Mouse (Mus musculus) heart, embryonic 13.5 days (tissue): ENCODE measurements around the gene Slc35b1. TPM values are rescaled to one million over a fixed set of nuclear protein-coding genes. Genes with fewer than 3 reads are reported as not detected.

Experiments
- ATAC-seq: fragments of 200-750 bp; cut with Nextera tagmentation; 2 replicates; pipeline ENCODE4 v1.8.0; 2017; ENCODE audit warnings: moderate TSS enrichment; ENCODE audit not compliant: insufficient number of reproducible peaks, low FRiP score, low TSS enrichment; ENCODE audit errors: extremely low read depth
- H3K27ac ChIP-seq: fragments of 300-500 bp; sonication (generic); replicated peaks from 2 replicates; pipeline ENCODE4 v1.5.1; 2015; ENCODE audit warnings: moderate library complexity, mild to moderate bottlenecking, inconsistent platforms
- H3K27me3 ChIP-seq: fragments of 300-500 bp; sonication (generic); replicated peaks from 2 replicates; pipeline ENCODE4 v1.6.1; 2015; ENCODE audit warnings: mild to moderate bottlenecking, inconsistent platforms
- H3K36me3 ChIP-seq: fragments of 300-500 bp; sonication (generic); 2 replicates; pipeline ENCODE4 v1.6.1; 2015; ENCODE audit warnings: mild to moderate bottlenecking, inconsistent platforms
- H3K4me1 ChIP-seq: fragments of 300-500 bp; sonication (generic); 2 replicates; pipeline ENCODE4 v1.6.1; 2015; ENCODE audit warnings: inconsistent platforms
- H3K4me2 ChIP-seq: fragments of 300-500 bp; sonication (generic); 2 replicates; pipeline ENCODE4 v1.6.1; 2015; ENCODE audit warnings: inconsistent platforms, mild to moderate bottlenecking, moderate library complexity
- H3K4me3 ChIP-seq: fragments of 300-500 bp; sonication (generic); 2 replicates; pipeline ENCODE4 v1.5.1; 2015; ENCODE audit warnings: moderate library complexity, mild to moderate bottlenecking, inconsistent platforms
- H3K9ac ChIP-seq: fragments of 300-500 bp; sonication (generic); 2 replicates; pipeline ENCODE4 v1.6.1; 2015; ENCODE audit warnings: inconsistent platforms, mild to moderate bottlenecking, moderate library complexity
- H3K9me3 ChIP-seq: fragments of 300-500 bp; sonication (generic); 2 replicates; pipeline ENCODE4 v1.6.1; 2016; ENCODE audit warnings: inconsistent platforms
- WGBS: fragments of 180-500 bp; shearing (Covaris S2); methylation state at CpG from one replicate; pipeline ENCODE4 v1.1.7; 2015; ENCODE audit warnings: mixed read lengths; 5-methylcytosine and 5-hydroxymethylcytosine counted together
- polyA plus RNA-seq: library from polyadenylated mRNA; unstranded; fragments of >200 nt; fragmentation: Nextera tagmentation; extraction: Ambion mirVana; gene quantifications from 2 replicates; pipeline ENCODE4 v1.2.1, GENCODE M21; 2015

The Slc35b1 gene
- polyA plus RNA-seq, 1 experiment from 2014 or later: 77.2 TPM

GRCm38 (mm10) chr11:95383331-95383986, 1.0 kb upstream of the Slc35b1 start:
- Histone ChIP-seq H3K36me3 (peaks cover 34% of the 10 kb centered on the region), H3K9ac (no peak overlapping the region), H3K27ac (0 out of 2 replicates have a peak overlapping the region, but pooled peaks have one; percentile 25), H3K9me3 (no peaks in the 10 kb centered on the region), H3K4me3 (no peak overlapping the region), H3K27me3 (no peaks in the 10 kb centered on the region), H3K4me2 (peak overlapping the region; percentile 79), H3K4me1 (peaks cover 34% of the 10 kb centered on the region)
- no peak for ATAC-seq
- 83% methylated on average over 5 of the region's 5 CpGs for WGBS

DNA sequence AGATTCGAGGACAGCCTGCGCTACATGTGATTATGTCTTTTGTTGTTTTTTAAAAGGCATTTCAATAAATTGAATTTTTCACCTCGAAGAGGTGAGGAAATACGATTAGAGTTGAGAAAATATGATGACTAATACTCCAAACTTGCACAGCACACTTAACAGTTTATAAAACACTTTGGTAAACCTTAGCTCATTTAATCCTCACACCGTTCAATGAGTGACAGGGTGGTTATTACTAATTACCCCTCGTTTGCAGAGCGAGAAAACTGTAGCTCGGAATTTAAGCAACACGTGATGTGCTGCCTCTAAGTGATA, 531 bp upstream of the Slc35b1 start:
- H3K4me1 ChIP-seq: peaks cover 29% of the 10 kb centered on the region
- ATAC-seq: no peak
- peak overlapping the region; percentile 74 for H3K4me3 ChIP-seq
- peak overlapping the region; percentile 89 for H3K27ac ChIP-seq
- peak overlapping the region; percentile 75 for H3K9ac ChIP-seq
- H3K36me3 ChIP-seq: peaks cover 39% of the 10 kb centered on the region
- no peaks in the 10 kb centered on the region for H3K27me3 ChIP-seq
- no peaks in the 10 kb centered on the region for H3K9me3 ChIP-seq
- peak overlapping the region; percentile 79 for H3K4me2 ChIP-seq
- 37% methylated on average over 9 of the region's 9 CpGs for WGBS

DNA sequence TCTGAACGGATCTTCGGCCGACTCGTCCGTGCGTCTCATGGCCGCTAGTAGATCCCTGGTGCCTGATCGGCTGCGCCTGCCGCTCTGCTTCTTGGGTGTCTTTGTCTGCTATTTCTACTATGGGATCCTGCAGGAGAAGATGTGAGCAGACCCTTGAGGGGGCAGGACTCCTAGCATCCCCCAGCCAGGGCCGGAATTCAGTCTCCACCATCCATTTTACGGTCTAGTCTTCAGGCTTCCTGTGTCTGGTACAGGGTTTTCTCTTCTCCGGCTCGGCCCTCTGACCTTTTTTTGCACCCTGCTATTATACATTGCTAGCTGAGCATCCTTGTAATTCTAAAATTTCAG, 455 bp downstream of the Slc35b1 start:
- H3K27ac ChIP-seq: peak overlapping the region; percentile 89
- H3K9me3 ChIP-seq: no peaks in the 10 kb centered on the region
- H3K4me3 ChIP-seq: peak overlapping the region; percentile 74
- H3K27me3 ChIP-seq: no peaks in the 10 kb centered on the region
- peak overlapping the region; percentile 92 for H3K9ac ChIP-seq
- ATAC-seq: no peak; the same call in 1 of the 2 replicates
- peak overlapping the region; percentile 79 for H3K4me2 ChIP-seq
- peaks cover 19% of the 10 kb centered on the region for H3K4me1 ChIP-seq
- peaks cover 47% of the 10 kb centered on the region for H3K36me3 ChIP-seq
- WGBS: under 1% methylated on average over 14 of the region's 14 CpGs

DNA sequence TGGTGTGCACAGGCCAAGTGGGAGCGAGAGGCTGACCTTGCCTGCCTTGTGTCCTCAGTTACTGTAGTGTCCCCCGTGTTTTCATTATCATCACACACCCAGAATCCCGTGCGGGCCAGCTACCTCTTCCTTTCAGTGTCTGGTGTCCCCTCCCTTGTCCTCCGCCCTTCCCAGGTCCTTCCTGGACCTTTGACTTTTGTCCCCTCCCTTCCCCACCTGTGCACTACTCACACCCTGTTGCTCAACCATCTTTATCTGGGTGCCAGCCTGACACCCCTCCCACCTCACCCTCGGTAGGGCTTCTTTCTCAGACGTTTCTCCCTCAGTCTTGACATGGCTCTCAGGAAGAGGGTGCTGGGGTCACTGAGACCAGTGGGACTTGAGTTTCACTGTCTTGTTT, 2.9 kb downstream of the Slc35b1 start:
- 81% methylated on average over 7 of the region's 7 CpGs for WGBS
- Histone ChIP-seq H3K27ac (no peak overlapping the region), H3K9ac (no peak overlapping the region), H3K27me3 (no peaks in the 10 kb centered on the region), H3K4me1 (peaks cover 13% of the 10 kb centered on the region), H3K9me3 (no peaks in the 10 kb centered on the region), H3K4me2 (no peak overlapping the region), H3K36me3 (peaks cover 61% of the 10 kb centered on the region), H3K4me3 (no peak overlapping the region)
- ATAC-seq: no peak

- peaks cover 12% of the 10 kb centered on the region for H3K4me1 ChIP-seq
- no peak overlapping the region for H3K9ac ChIP-seq
- 81% methylated on average over 3 of the region's 3 CpGs for WGBS
- no peak for ATAC-seq
- no peak overlapping the region for H3K4me3 ChIP-seq
- H3K36me3 ChIP-seq: peaks cover 61% of the 10 kb centered on the region
- H3K9me3 ChIP-seq: no peaks in the 10 kb centered on the region
- no peaks in the 10 kb centered on the region for H3K27me3 ChIP-seq
- no peak overlapping the region for H3K27ac ChIP-seq
- H3K4me2 ChIP-seq: no peak overlapping the region
Measured at GRCm38 (mm10) chr11:95389006-95389405, 4.5 kb downstream of the Slc35b1 start.

DNA sequence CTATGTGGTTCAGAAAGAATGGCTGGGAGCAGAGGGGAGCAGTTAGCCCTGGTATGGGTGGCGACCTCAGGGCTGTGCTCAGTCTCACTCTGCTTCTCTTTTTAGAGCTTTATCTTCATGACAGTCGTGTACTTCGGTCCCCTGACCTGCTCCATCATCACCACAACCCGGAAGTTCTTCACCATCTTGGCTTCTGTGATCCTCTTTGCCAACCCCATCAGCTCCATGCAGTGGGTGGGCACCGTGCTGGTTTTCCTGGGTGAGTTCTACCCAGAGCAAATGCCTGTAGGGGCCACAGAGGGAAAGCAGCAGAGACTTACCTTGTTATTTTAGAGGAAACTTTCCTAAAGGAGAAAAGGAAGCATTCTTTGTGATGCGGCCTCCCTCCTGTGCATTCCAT, 5.9 kb downstream of the Slc35b1 start:
- no peaks in the 10 kb centered on the region for H3K9me3 ChIP-seq
- ATAC-seq: no peak
- H3K9ac ChIP-seq: no peak overlapping the region
- no peak overlapping the region for H3K27ac ChIP-seq
- WGBS: 88% methylated on average over 6 of the region's 6 CpGs
- H3K27me3 ChIP-seq: no peaks in the 10 kb centered on the region
- H3K4me2 ChIP-seq: no peak overlapping the region
- no peak overlapping the region for H3K4me3 ChIP-seq
- H3K4me1 ChIP-seq: peaks cover 8% of the 10 kb centered on the region
- H3K36me3 ChIP-seq: peaks cover 61% of the 10 kb centered on the region

GRCm38 (mm10) chr11:95391201-95391600, 6.7 kb downstream of the Slc35b1 start:
- Histone ChIP-seq H3K4me2 (no peak overlapping the region), H3K9ac (no peak overlapping the region), H3K4me3 (no peak overlapping the region), H3K27ac (no peak overlapping the region), H3K27me3 (no peaks in the 10 kb centered on the region), H3K9me3 (no peaks in the 10 kb centered on the region), H3K4me1 (peaks cover under 1% of the 10 kb centered on the region; the same call in 1 of the 2 replicates), H3K36me3 (peaks cover 61% of the 10 kb centered on the region)
- 70% methylated on average over 4 of the region's 4 CpGs for WGBS
- ATAC-seq: no peak

DNA sequence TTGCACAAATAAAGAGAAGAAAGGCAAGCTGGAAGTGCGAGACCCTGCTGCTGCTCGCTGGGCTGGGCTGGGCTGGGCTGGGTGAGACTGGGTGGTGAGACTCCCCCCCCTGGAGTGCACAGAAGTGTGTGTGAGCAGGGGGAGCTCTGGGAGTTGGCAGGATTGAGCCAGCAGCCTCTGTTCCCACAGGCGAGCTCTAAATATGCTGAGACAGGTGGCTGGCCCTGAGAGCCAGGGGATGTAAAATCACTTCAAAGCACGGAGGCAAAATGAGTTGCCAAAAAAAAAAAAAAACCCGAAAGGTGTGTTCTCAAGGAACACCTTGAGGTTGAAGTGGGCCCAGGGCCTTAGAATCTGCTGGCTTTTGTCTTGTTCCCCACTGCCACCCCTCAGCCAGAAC, 7.3 kb downstream of the Slc35b1 start:
- Histone ChIP-seq H3K27ac (no peak overlapping the region), H3K4me3 (no peak overlapping the region), H3K36me3 (peaks cover 56% of the 10 kb centered on the region), H3K4me2 (no peak overlapping the region), H3K27me3 (no peaks in the 10 kb centered on the region), H3K9me3 (no peaks in the 10 kb centered on the region), H3K4me1 (no peaks in the 10 kb centered on the region), H3K9ac (no peak overlapping the region)
- ATAC-seq: no peak
- 83% methylated on average over 5 of the region's 5 CpGs for WGBS

GRCm38 (mm10) chr11:95392223-95392667, 7.8 kb downstream of the Slc35b1 start:
- H3K4me3 ChIP-seq: no peak overlapping the region
- H3K9ac ChIP-seq: no peak overlapping the region
- no peak overlapping the region for H3K4me2 ChIP-seq
- H3K36me3 ChIP-seq: peaks cover 51% of the 10 kb centered on the region
- WGBS: 51% methylated on average over 7 of the region's 7 CpGs
- no peak for ATAC-seq
- H3K27me3 ChIP-seq: no peaks in the 10 kb centered on the region
- H3K4me1 ChIP-seq: no peaks in the 10 kb centered on the region
- no peaks in the 10 kb centered on the region for H3K9me3 ChIP-seq
- no peak overlapping the region for H3K27ac ChIP-seq

DNA sequence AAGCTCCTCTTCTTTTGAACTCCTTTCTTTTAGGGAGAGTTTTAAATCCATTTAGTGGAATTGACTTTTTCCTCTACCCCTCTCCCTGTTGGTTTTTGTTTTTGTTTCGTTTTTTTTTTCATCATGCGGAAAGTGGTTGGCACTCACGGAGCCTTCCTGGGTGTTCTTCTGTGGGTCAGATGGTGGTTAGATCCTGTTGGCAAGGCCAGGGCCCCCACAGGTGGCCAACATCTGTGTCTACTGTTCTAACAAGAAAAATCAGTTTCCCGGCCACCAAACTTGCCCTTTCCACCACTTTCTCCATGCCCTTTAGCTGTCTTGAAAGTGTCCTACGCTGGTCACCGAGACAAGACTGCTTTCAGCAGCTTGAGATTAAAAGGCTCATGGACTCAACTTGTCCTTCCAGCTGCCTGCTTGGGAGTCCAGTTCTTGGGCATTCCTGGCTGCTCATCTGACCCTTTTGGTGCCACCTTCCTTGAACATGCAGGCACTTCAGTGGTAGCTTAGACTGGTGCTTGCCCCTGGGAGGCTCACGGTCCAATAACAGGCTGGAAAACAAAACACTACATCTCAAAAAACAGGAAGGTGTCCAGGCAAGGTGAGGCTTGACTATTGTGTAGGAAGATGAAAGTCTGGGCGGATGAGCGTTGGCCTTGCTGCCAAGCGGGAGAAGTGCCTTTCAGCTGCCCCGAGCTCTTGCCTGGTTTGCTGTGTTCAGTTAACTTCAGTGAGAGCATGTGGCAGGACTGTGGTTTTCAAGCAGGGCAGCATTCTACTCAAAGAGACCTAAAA, 8.4 kb downstream of the Slc35b1 start:
- no peak overlapping the region for H3K4me2 ChIP-seq
- H3K27me3 ChIP-seq: no peaks in the 10 kb centered on the region
- no peak overlapping the region for H3K27ac ChIP-seq
- H3K9ac ChIP-seq: no peak overlapping the region
- no peaks in the 10 kb centered on the region for H3K9me3 ChIP-seq
- 77% methylated on average over 11 of the region's 11 CpGs for WGBS
- H3K4me1 ChIP-seq: no peaks in the 10 kb centered on the region
- ATAC-seq: no peak
- H3K4me3 ChIP-seq: no peak overlapping the region
- H3K36me3 ChIP-seq: peaks cover 45% of the 10 kb centered on the region

DNA sequence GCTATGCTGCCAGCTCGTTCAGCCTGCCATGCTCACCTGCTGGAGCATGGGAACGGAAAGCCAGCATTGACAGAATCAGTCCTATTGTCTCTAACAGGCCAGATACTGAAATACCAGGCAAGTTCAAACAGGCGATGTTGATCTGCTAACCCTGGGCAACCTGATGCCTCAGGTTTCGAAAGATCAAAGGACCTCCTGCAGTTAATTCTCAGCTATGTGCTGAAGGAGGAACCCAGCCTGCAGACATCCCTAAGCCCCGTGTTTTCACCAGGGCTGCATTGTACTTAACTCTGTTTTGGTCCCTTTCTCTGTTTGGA, 9.0 kb downstream of the Slc35b1 start:
- no peak for ATAC-seq
- no peaks in the 10 kb centered on the region for H3K27me3 ChIP-seq
- no peaks in the 10 kb centered on the region for H3K9me3 ChIP-seq
- peaks cover 39% of the 10 kb centered on the region for H3K36me3 ChIP-seq
- 31% methylated on average over 5 of the region's 5 CpGs for WGBS
- H3K9ac ChIP-seq: no peak overlapping the region
- H3K4me1 ChIP-seq: no peaks in the 10 kb centered on the region
- H3K4me3 ChIP-seq: no peak overlapping the region
- H3K27ac ChIP-seq: no peak overlapping the region
- H3K4me2 ChIP-seq: no peak overlapping the region

DNA sequence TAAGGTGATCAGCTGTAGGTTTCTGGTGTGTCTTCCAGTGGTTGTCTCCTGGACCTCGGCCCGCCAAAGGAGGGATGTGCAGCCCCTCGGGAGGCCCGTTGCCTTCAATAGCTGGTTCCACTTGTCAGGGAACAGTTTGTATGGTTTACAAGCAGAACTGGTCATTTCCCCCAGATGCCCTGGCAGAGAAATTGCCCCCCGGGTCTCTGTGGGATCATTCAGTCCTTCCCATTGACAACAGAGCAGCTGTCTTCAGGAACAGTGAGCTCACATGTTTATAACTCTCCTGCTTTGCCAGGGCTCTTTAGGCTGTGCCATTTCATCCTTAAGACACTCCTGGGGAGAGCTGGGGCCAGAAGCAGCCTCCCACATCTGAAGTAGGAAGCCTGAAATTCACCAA, 9.6 kb downstream of the Slc35b1 start:
- H3K4me1 ChIP-seq: no peaks in the 10 kb centered on the region
- H3K27ac ChIP-seq: no peak overlapping the region
- no peaks in the 10 kb centered on the region for H3K9me3 ChIP-seq
- ATAC-seq: no peak
- H3K9ac ChIP-seq: no peak overlapping the region
- H3K27me3 ChIP-seq: peaks cover 1% of the 10 kb centered on the region; the same call in 1 of the 2 replicates
- no peak overlapping the region for H3K4me3 ChIP-seq
- H3K36me3 ChIP-seq: peaks cover 33% of the 10 kb centered on the region
- WGBS: 55% methylated on average over 5 of the region's 5 CpGs
- H3K4me2 ChIP-seq: no peak overlapping the region
